Mouse (Mus musculus) spleen, embryonic (tissue): Measurements from ENCODE around the gene Psma3.

Experiments used
- CTCF ChIA-PET: fragments of 350-600 bp; sonication (Branson Sonifier 250); formaldehyde crosslinking; loops from one replicate; lab custom pipeline; 2022; lab: Charles Lee

Gene Psma3

DNA sequence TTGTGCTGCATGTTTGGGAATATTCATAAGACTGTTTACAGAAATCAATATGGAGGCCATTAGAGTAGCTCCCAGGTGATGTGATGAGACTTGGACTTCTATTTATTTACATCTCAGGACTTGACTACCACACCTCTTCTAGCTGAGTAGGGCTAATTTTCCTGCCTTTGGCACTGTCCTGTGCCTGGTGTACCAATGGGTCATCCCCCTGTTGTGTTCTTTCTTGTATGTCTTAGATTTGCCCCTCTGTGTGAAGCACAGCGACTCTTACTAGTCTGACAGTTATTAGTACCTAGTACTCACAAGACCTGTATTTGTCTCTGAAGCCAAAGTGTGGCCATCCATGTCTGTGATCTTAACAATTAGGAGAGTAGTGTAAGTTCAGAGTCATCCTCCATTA is 68.0 kb downstream of the Psma3 start:
- CTCF ChIA-PET = no interaction called here

DNA sequence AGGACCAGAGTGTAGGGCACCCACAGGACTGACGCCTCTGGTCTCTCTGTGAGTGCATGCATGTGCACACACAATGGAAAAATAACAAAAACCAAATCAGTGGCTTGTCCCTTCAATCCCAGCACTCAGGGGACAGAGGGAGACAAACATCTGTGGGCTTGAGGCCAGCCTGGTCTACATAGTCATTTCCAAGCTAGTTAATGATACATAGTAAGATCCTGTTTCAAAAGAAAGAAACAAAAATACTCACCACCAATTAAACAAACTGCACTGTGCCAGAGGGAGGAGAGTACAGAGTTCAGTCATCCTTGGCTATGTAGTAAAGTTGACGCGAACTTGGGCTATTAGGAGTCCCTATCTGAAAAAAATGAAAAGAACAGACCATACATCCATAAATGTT is 69.2 kb downstream of the Psma3 start:
- CTCF ChIA-PET = no interaction called here

DNA sequence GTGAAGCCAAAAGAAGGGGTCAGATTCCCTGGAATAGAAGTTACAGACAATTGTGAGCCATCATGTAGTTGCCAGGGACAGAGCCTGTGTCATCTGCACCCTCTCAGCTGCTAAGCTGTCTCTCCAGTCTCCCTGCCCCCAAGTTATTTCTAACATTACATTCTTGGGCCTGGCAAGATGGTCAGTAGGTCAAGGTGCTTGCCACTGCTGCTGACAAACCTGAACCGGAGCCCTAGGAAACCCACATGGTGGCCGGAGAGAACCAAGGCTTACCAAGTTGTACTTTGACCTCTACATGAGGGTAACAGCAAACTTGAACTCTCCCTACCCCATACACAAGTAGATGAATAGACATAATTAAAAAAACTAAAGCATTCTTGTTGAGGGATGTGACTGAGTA is 70.1 kb downstream of the Psma3 start:
- CTCF ChIA-PET = no interaction called here
